Mouse (Mus musculus): Measurements from ENCODE around the gene Dctn2. TPM values are rescaled to one million over a fixed set of nuclear protein-coding genes. Genes with fewer than 3 reads are reported as not detected.
"Not testable (repeated sequence)": the region's sequence is repeated elsewhere in the genome, so short reads cannot be mapped to it uniquely, and the experiment has no call there.

Dctn2 gene
- polyA plus RNA-seq, 1 experiment from 2014 or later = 307 TPM

- in situ Hi-C loops (cut with MboI; ENCODE audit: low pct_unique_long_range_greater_than_20kb) = loop anchor here (25.0 kb wide), 2 partner anchors 370 to 745 kb away; partner anchors contain the start of genes Nab2, Naca and Nemp1
- ChIA-PET CTCF (interaction anchor here (1.0 to 1.3 kb wide), 2 partner anchors 13 to 47 kb away, joined by 3 read pairs; no protein-coding TSS in a partner anchor), POLR2A (interaction anchor here (1.0 to 1.4 kb wide), 3 partner anchors 9 to 19 kb away, joined by 3 to 4 read pairs (median 4); partner anchors contain the start of gene Mars)
- no peak for TF ChIP-seq CTCF (IDR thresholded peaks at IDR 0.05)
- DNase-seq (ENCODE audit: low read depth, low spot score) (no peak), ATAC-seq (no peak)
- H3K27me3 ChIP-seq = no peaks in the 10 kb centered on the region
Observed at GRCm38 (mm10) chr10:127291881-127292638, 25.9 kb downstream of the Dctn2 start.

DNA sequence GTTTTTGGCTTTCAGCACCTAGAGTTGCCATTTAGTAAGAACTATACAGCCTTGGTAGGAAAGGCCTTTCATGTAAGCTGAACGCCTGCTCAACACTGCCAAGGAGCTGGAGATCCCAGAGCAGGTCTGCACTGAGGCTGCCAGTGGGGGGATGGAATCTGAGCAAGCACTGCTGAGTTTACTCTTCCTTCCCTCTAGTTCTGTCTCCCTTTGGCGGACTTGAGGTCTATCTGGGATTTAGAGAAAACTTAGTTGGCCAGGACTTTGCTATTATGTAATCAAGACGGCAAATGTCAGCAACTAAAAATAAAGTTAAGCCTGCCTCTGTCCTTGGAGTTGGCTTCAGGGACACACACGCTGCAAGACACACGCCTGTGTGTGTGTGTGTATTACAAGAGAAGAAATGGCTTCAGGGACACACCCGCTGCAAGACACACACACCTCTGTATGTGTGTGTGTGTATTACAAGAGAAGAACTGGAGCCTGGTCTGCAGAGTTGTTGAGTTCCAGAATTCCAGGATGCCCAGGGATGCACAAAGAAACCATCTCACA lies 26.9 kb downstream of the Dctn2 start:
- no peak for DNase-seq (ENCODE audit: low read depth, low spot score)
- no peaks in the 10 kb centered on the region for H3K27me3 ChIP-seq
- TF ChIP-seq CTCF (IDR thresholded peaks at IDR 0.05) = no peak
- CTCF ChIA-PET = interaction anchor here (1.3 kb wide), 1 partner anchor 45 kb away, joined by 3 read pairs; no protein-coding TSS in a partner anchor
- in situ Hi-C loops (cut with MboI; ENCODE audit: low pct_unique_long_range_greater_than_20kb) = loop anchor here (25.0 kb wide), 2 partner anchors 369 to 744 kb away; partner anchors contain the start of genes Nab2, Naca and Nemp1
- ATAC-seq = no peak
- POLR2A ChIA-PET = interaction anchor here (1.5 kb wide), 1 partner anchor 19 kb away, joined by 3 read pairs; no protein-coding TSS in a partner anchor

GRCm38 (mm10) chr10:127293590-127294113 lies 27.5 kb downstream of the Dctn2 start:
- DNase-seq (ENCODE audit: low read depth, low spot score) (no peak), ATAC-seq (no peak)
- no peaks in the 10 kb centered on the region for H3K27me3 ChIP-seq
- no peak for TF ChIP-seq CTCF (IDR thresholded peaks at IDR 0.05)
- ChIA-PET POLR2A (interaction anchor here (1.5 kb wide), 1 partner anchor 19 kb away, joined by 3 read pairs; no protein-coding TSS in a partner anchor), CTCF (no interaction called here)
- in situ Hi-C loops (cut with MboI; ENCODE audit: low pct_unique_long_range_greater_than_20kb) = loop anchor here (25.0 kb wide), 2 partner anchors 369 to 744 kb away; partner anchors contain the start of genes Nab2, Naca and Nemp1

DNA sequence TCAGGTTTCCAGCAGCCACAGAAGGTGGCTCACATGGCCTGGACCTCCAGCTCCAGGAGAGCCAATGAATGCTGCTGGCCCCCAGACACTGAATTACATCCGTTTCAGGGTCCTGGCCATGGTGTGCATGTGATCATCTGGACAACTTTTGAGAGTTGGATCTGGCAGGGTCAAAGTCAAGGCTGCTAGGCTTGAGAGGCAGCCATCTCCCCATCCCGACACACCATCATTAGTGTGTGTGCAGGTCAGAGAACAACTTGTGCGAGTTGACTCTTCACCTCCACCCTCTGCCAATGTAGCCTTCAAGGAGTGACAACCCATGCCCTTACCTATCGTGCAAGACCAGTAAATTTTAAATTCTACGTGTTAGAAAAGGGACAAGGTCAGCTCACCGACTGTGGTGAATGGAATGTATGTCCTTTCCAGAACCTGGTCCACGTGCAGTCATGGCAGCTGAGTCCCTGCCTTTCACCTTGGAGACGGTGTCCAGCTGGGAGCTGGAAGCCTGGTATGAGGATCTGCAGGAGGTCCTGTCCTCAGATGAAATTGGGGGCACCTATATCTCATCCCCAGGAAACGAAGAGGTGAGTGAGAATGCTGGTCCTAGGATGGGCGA lies 28.8 kb downstream of the Dctn2 start:
- ChIA-PET POLR2A (interaction anchor here (1.0 kb wide), 1 partner anchor 16 kb away, joined by 3 read pairs; no protein-coding TSS in a partner anchor), CTCF (interaction anchor here (1.2 kb wide), 1 partner anchor 11 kb away, joined by 3 read pairs; no protein-coding TSS in a partner anchor)
- no peak for TF ChIP-seq CTCF (IDR thresholded peaks at IDR 0.05)
- no peak for ATAC-seq
- H3K27me3 ChIP-seq = no peaks in the 10 kb centered on the region
- in situ Hi-C loops (cut with MboI; ENCODE audit: low pct_unique_long_range_greater_than_20kb) = loop anchor here (25.0 kb wide), 2 partner anchors 367 to 742 kb away; partner anchors contain the start of genes Nab2, Naca and Nemp1
- DNase-seq (ENCODE audit: low read depth, low spot score) = no peak

- POLR2A ChIA-PET = interaction anchor here (1.0 kb wide), 1 partner anchor 19 kb away, joined by 3 read pairs; no protein-coding TSS in a partner anchor
- CTCF ChIA-PET = no interaction called here
- no peak for ATAC-seq
- no peak for TF ChIP-seq CTCF (IDR thresholded peaks at IDR 0.05)
- in situ Hi-C loops (cut with MboI; ENCODE audit: low pct_unique_long_range_greater_than_20kb) = loop anchor here (25.0 kb wide), 2 partner anchors 366 to 741 kb away; partner anchors contain the start of genes Nab2, Naca and Nemp1
- DNase-seq (ENCODE audit: low read depth, low spot score) = no peak
- no peaks in the 10 kb centered on the region for H3K27me3 ChIP-seq
Observed at GRCm38 (mm10) chr10:127295986-127296794, 30.0 kb downstream of the Dctn2 start.

DNA sequence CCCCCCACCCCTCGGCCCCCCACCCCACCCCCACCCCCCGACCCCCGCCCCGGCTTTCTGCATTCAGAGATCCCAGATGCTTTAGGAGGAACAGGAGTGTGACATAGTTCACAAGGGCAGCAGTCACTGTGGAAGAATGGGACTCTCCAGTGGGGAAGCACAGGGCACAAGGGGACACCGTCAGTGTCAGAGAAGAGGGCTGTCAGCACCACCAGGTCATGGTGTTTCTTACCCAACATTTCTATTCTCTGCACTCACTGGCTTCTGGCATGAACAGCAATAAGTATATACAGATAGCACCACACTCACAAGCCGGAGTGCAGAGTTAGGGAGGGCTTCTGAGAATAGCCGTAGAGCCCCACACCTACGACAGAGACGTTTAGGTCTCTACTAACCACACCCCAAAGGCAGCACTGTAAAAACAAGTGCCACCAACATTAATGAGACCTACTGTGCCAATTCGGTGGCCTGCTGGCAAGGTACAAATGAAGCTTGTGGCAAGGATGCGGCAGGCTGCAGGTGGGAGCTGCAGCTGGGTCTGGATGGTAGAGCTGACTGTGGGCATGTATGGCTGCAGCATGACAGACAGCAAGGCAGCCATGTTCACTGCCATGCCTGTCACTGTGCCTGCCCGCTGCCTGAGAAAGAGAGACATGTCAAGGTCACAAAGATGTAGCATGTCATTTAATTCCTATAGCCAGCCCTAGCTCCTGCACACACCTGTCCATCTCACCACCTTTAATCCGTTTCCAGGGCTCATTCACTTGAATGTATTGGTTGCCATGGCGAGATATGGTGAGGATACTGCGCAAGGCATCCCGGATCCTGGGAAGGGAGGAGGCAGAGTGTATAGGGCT lies 31.1 kb downstream of the Dctn2 start:
- no peaks in the 10 kb centered on the region for H3K27me3 ChIP-seq
- no peak for TF ChIP-seq CTCF (IDR thresholded peaks at IDR 0.05)
- in situ Hi-C loops (cut with MboI; ENCODE audit: low pct_unique_long_range_greater_than_20kb) = loop anchor here (25.0 kb wide), 2 partner anchors 365 to 740 kb away; partner anchors contain the start of genes Nab2, Naca and Nemp1
- DNase-seq (ENCODE audit: low read depth, low spot score) (no peak), ATAC-seq (no peak)
- ChIA-PET CTCF (interaction anchor here (1.0 to 1.1 kb wide), 2 partner anchors 11 to 15 kb away, joined by 3 to 5 read pairs; partner anchors contain the start of gene Mars), POLR2A (interaction anchor here (0.8 to 1.0 kb wide), 2 partner anchors 14 to 20 kb away, joined by 3 to 4 read pairs; no protein-coding TSS in a partner anchor)

GRCm38 (mm10) chr10:127300361-127300760 lies 34.2 kb downstream of the Dctn2 start:
- CTCF ChIA-PET = no interaction called here
- no peaks in the 10 kb centered on the region for H3K27me3 ChIP-seq
- ATAC-seq (no peak), DNase-seq (ENCODE audit: low read depth, low spot score) (no peak)
- POLR2A ChIA-PET = interaction anchor here (1.2 kb wide), 1 partner anchor 9 kb away, joined by 6 read pairs; no protein-coding TSS in a partner anchor
- TF ChIP-seq CTCF (IDR thresholded peaks at IDR 0.05) = no peak
- in situ Hi-C loops (cut with MboI; ENCODE audit: low pct_unique_long_range_greater_than_20kb) = no loop called here

- TF ChIP-seq CTCF (IDR thresholded peaks at IDR 0.05) = no peak
- ChIA-PET CTCF (no interaction called here), POLR2A (interaction anchor here (0.6 to 1.2 kb wide), 2 partner anchors 12 to 21 kb away, joined by 3 to 4 read pairs; no protein-coding TSS in a partner anchor)
- in situ Hi-C loops (cut with MboI; ENCODE audit: low pct_unique_long_range_greater_than_20kb) = no loop called here
- DNase-seq (ENCODE audit: low read depth, low spot score) = no peak
- ATAC-seq = no peak
- no peaks in the 10 kb centered on the region for H3K27me3 ChIP-seq
Observed at GRCm38 (mm10) chr10:127303136-127303535, 37.0 kb downstream of the Dctn2 start.

GRCm38 (mm10) chr10:127309167-127309566 lies 43.0 kb downstream of the Dctn2 start:
- ATAC-seq; in situ Hi-C loops (cut with MboI; ENCODE audit: low pct_unique_long_range_greater_than_20kb); DNase-seq (ENCODE audit: low read depth, low spot score); POLR2A ChIA-PET; H3K27me3 ChIP-seq: not testable (repeated sequence)
- CTCF ChIA-PET = interaction anchor here (1.5 kb wide), 1 partner anchor 11 kb away, joined by 5 read pairs; no protein-coding TSS in a partner anchor

Measured in Patski (cell line).